Mouse (Mus musculus) CH12.LX (cell line): ENCODE measurements at regions not wholly inside any gene's neighbourhood (a gene's known extent, or its start where the extent isn't known, plus 50 kb on each side); places are given as distances from the start of the nearest gene placed in this dataset.

Source experiments
- CHD2 ChIP-seq: IDR thresholded peaks from 2 replicates; pipeline ENCODE4 v1.6.1; 2011; ENCODE audit warnings: low read length, improper control_type of control experiment
- MAZ ChIP-seq: IDR thresholded peaks from 2 replicates; pipeline ENCODE4 v1.6.1; 2012; ENCODE audit warnings: low read depth, mild to moderate bottlenecking, inconsistent platforms, low read length, improper control_type of control experiment, moderate library complexity
- USF2 ChIP-seq: conservative IDR thresholded peaks from 2 replicates; pipeline ENCODE4 v1.6.1; 2011; ENCODE audit warnings: low read depth, low read length, improper control_type of control experiment

DNA sequence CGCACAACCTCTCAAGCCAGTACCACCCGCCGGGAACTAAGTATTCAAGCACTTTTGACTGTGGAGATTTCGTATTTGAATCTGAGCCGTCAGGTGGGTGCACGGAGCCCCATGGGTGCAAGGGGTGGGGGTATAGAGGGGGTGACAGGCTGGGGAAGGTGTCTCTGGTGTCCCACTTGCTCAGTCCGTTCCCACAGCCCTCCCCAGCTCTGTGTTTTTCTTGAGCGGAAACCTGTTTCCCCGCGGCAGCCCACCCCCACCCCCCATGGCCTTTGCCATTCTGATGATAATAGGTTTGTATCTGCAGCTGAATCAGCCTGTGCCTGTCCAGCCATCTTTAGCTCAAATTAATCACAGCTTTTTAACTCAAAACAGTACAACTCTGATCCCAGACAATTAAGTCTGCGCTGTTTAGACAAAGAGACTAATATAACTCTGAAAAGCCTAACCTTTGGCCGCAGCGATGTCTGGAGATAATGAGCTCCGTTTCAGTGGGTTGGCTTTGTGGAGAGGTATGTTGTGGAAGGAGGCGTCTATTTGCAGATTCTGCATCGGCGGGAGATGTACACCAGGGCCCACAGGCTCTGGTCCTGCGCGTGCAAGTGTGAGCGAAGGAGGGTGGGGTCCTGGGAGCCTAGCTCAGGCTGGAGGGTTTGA is 437.0 kb downstream of the Vrk1 start:
- TF ChIP-seq MAZ = no peak
- no peak for TF ChIP-seq CHD2
- TF ChIP-seq USF2 = no peak
